Mouse (Mus musculus) CH12.LX (cell line): ENCODE data around the gene Alkal2. TPM values are rescaled to one million over a fixed set of nuclear protein-coding genes. Genes with fewer than 3 reads are reported as not detected.

Source experiments
- DNase-seq: peaks from one replicate; pipeline ENCODE4 v3.0.0-alpha.2; 2013; ENCODE audit errors: extremely low read depth
- H3K27ac ChIP-seq: 2 replicates; pipeline ENCODE4 v1.5.1; 2012; ENCODE audit warnings: low read depth, mild to moderate bottlenecking, control low read depth, moderate library complexity; ENCODE audit not compliant: insufficient read depth
- H3K27me3 ChIP-seq: replicated peaks from 2 replicates; pipeline ENCODE3; 2012; ENCODE audit warnings: inconsistent platforms
- H3K36me3 ChIP-seq, 2 experiments: replicated peaks in 1 of 2; 2 replicates each; pipeline versions ENCODE3 to v1.6.1; 2012; ENCODE audit warnings: inconsistent platforms in 1 of 2, low read length in 1 of 2, mild to moderate bottlenecking in 1 of 2, mixed read lengths in 1 of 2, moderate library complexity in 1 of 2; ENCODE audit not compliant: control insufficient read depth in 1 of 2, insufficient read depth in 1 of 2
- H3K4me1 ChIP-seq, 2 experiments: 2 replicates each; pipeline ENCODE4 v1.6.1; 2012; ENCODE audit warnings: inconsistent platforms in 1 of 2, moderate library complexity in 1 of 2; ENCODE audit not compliant: insufficient read depth in 2 of 2, control insufficient read depth in 1 of 2
- H3K4me2 ChIP-seq: 2 replicates; pipeline ENCODE4 v1.6.1; 2012; ENCODE audit warnings: low read depth, mild to moderate bottlenecking, control low read depth; ENCODE audit not compliant: poor library complexity, insufficient read depth, severe bottlenecking
- H3K4me3 ChIP-seq, 3 experiments: fragments of 150-350 bp in 1 of 3; sonication (generic) in 1 of 3; replicated peaks in 1 of 3; 2 replicates each; pipeline versions ENCODE3 to v1.5.1; 2011 to 2012; ENCODE audit warnings: low read depth in 2 of 3, low read length in 2 of 3, mild to moderate bottlenecking in 2 of 3, moderate library complexity in 2 of 3, control low read depth in 1 of 3, improper control_type of control experiment in 1 of 3, inconsistent platforms in 1 of 3, mixed read lengths in 1 of 3; ENCODE audit not compliant: poor library complexity in 1 of 3
- H3K79me2 ChIP-seq: replicated peaks from 2 replicates; pipeline ENCODE4 v1.6.1; 2012; ENCODE audit warnings: mild to moderate bottlenecking, moderate library complexity; ENCODE audit not compliant: control insufficient read depth, poor library complexity, insufficient read depth, severe bottlenecking; ENCODE audit errors: extremely low read depth
- H3K9ac ChIP-seq: 2 replicates; pipeline ENCODE4 v1.6.1; 2012; ENCODE audit warnings: low read depth, mild to moderate bottlenecking, control low read depth, moderate library complexity; ENCODE audit not compliant: insufficient read depth
- H3K9me3 ChIP-seq: replicated peaks from 2 replicates; pipeline ENCODE3; 2012; ENCODE audit warnings: low read length, inconsistent platforms, mixed read lengths
- BHLHE40 ChIP-seq: IDR thresholded peaks from 2 replicates; pipeline ENCODE4 v1.6.1; 2011; ENCODE audit warnings: mild to moderate bottlenecking, low read depth, low read length, improper control_type of control experiment
- ELF1 ChIP-seq: IDR thresholded peaks from 2 replicates; pipeline ENCODE4 v1.6.1; 2014; ENCODE audit warnings: low read depth, mild to moderate bottlenecking, inconsistent platforms, low read length, improper control_type of control experiment
- EP300 ChIP-seq: IDR thresholded peaks from 2 replicates; pipeline ENCODE4 v1.6.1; 2011; ENCODE audit warnings: low read length, improper control_type of control experiment
- GABPA ChIP-seq: IDR thresholded peaks from 2 replicates; pipeline ENCODE4 v1.6.1; 2012; ENCODE audit warnings: low read depth, low read length, improper control_type of control experiment, inconsistent platforms; ENCODE audit not compliant: insufficient replicate concordance
- HCFC1 ChIP-seq: IDR thresholded peaks from 2 replicates; pipeline ENCODE4 v1.6.1; 2012; ENCODE audit warnings: low read depth, mild to moderate bottlenecking, inconsistent platforms, low read length, improper control_type of control experiment
- IRF4 ChIP-seq: IDR thresholded peaks from 2 replicates; pipeline ENCODE4 v1.6.1; 2014; ENCODE audit warnings: low read depth, mild to moderate bottlenecking, inconsistent platforms, low read length, improper control_type of control experiment
- KAT2A ChIP-seq: IDR thresholded peaks from 2 replicates; pipeline ENCODE4 v1.6.1; 2012; ENCODE audit warnings: low read length, improper control_type of control experiment, inconsistent platforms; ENCODE audit not compliant: insufficient replicate concordance
- MAX ChIP-seq: IDR thresholded peaks from 2 replicates; pipeline ENCODE4 v1.6.1; 2011; ENCODE audit warnings: low read length, improper control_type of control experiment
- MXI1 ChIP-seq: IDR thresholded peaks from 2 replicates; pipeline ENCODE4 v1.6.1; 2011; ENCODE audit warnings: mild to moderate bottlenecking, low read depth, low read length, improper control_type of control experiment
- MYC ChIP-seq: IDR thresholded peaks from 2 replicates; pipeline ENCODE4 v1.6.1; 2011; ENCODE audit warnings: low read depth, mild to moderate bottlenecking, improper control_type of control experiment, low read length
- NRF1 ChIP-seq: IDR thresholded peaks from 2 replicates; pipeline ENCODE4 v1.6.1; 2014; ENCODE audit warnings: low read depth, mild to moderate bottlenecking, inconsistent platforms, low read length, improper control_type of control experiment, moderate library complexity
- POLR2A ChIP-seq: IDR thresholded peaks from 2 replicates; pipeline ENCODE4 v1.6.1; 2011; ENCODE audit warnings: low read depth, mild to moderate bottlenecking, improper control_type of control experiment, low read length
- POLR2AphosphoS2 ChIP-seq: IDR thresholded peaks from 2 replicates; pipeline ENCODE4 v1.6.1; 2011; ENCODE audit warnings: low read depth, low read length, improper control_type of control experiment
- RAD21 ChIP-seq: IDR thresholded peaks from 2 replicates; pipeline ENCODE4 v1.6.1; 2011; ENCODE audit warnings: low read depth, mild to moderate bottlenecking, low read length, improper control_type of control experiment, moderate library complexity
- SMC3 ChIP-seq: IDR thresholded peaks from 2 replicates; pipeline ENCODE4 v1.6.1; 2011; ENCODE audit warnings: low read depth, low read length, improper control_type of control experiment
- TCF12 ChIP-seq: IDR thresholded peaks from 2 replicates; pipeline ENCODE4 v1.6.1; 2014; ENCODE audit warnings: low read depth, mild to moderate bottlenecking, inconsistent platforms, low read length, improper control_type of control experiment
- UBTF ChIP-seq: IDR thresholded peaks from 2 replicates; pipeline ENCODE4 v1.6.1; 2012; ENCODE audit warnings: low read depth, mild to moderate bottlenecking, inconsistent platforms, low read length, improper control_type of control experiment, moderate library complexity
- USF1 ChIP-seq: IDR thresholded peaks from 2 replicates; pipeline ENCODE4 v1.6.1; 2014; ENCODE audit warnings: low read depth, mild to moderate bottlenecking, inconsistent platforms, low read length, improper control_type of control experiment
- USF2 ChIP-seq: conservative IDR thresholded peaks from 2 replicates; pipeline ENCODE4 v1.6.1; 2011; ENCODE audit warnings: low read depth, low read length, improper control_type of control experiment
- dilution Hi-C: fragments of 300-500 bp; cut with MboI; formaldehyde crosslinking; loops from 2 replicates; pipeline ENCODE4 v1.14.3; 2020; ENCODE audit warnings: low sequenced_read_pairs; ENCODE audit not compliant: extremely low pct_unique_long_range_greater_than_20kb, extremely low pct_ligation_motif_present
- in situ Hi-C: fragments of 300-500 bp; cut with MboI; formaldehyde crosslinking; loops from 3 replicates; pipeline ENCODE4 v1.14.3; 2019; ENCODE audit warnings: low sequenced_read_pairs, low pct_ligation_motif_present, low pct_unique_long_range_greater_than_20kb, mixed read lengths
- polyA plus RNA-seq: library from polyadenylated mRNA; unstranded; fragments of >175 nt; gene quantifications from 2 replicates; pipeline ENCODE4 v1.2.1, GENCODE M21; 2012; ENCODE audit warnings: low read depth; ENCODE audit not compliant: insufficient read length
- total RNA-seq, 2 experiments: library from RNA; depleted of rRNA; stranded (reverse); fragments of 300-350 nt in 1 of 2; fragments of >200 nt in 1 of 2; gene quantifications; 2 replicates each; pipeline ENCODE4 v1.2.3; 2012 to 2014

Gene Alkal2
- total and polyA plus RNA-seq, 3 experiments, result not detected

DNA sequence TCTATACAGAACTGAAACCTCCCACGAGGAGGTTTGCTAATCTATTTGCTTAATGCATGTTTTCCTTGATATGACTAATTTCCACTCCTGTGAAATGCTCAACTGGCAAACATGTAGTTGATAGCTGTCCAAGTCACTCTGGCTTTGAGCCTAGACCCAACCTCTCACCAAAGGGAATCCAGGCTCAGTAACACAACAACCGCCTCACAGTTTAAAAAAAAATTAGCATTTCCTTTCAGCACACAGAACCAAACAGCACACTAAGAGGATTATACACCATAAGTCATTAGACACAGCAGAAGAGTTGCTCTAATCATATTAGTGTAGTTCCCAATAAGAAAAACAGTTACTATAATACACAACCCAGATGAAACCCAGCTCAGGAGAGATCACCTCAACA, 33.2 kb upstream of the Alkal2 start:
- H3K4me3 ChIP-seq, result no peak overlapping the region
- dilution Hi-C loops (no loop called here), in situ Hi-C loops (no loop called here)
- no peak overlapping the region for H3K9ac ChIP-seq
- no peak overlapping the region for H3K4me2 ChIP-seq
- H3K27ac ChIP-seq, result no peak overlapping the region
- DNase-seq, result no peak
- no peaks in the 10 kb centered on the region for H3K27me3 ChIP-seq
- no peaks in the 10 kb centered on the region for H3K36me3 ChIP-seq
- TF ChIP-seq KAT2A, result no peak
- no peak for TF ChIP-seq MAX
- no peak for TF ChIP-seq HCFC1
- no peak for TF ChIP-seq SMC3
- no peak for TF ChIP-seq RAD21
- TF ChIP-seq USF2, result no peak
- TF ChIP-seq EP300, result no peak
- TF ChIP-seq USF1, result no peak
- TF ChIP-seq TCF12, result no peak
- no peak for TF ChIP-seq MXI1
- TF ChIP-seq IRF4, result no peak
- TF ChIP-seq POLR2AphosphoS2, result no peak
- no peak for TF ChIP-seq NRF1
- no peak for TF ChIP-seq UBTF
- H3K4me1 ChIP-seq, result no peaks in the 10 kb centered on the region
- no peaks in the 10 kb centered on the region for H3K9me3 ChIP-seq
- no peaks in the 10 kb centered on the region for H3K79me2 ChIP-seq

GRCm38 (mm10) chr12:30851871-30852270, 32.3 kb upstream of the Alkal2 start:
- Histone ChIP-seq H3K4me3 (no peak overlapping the region), H3K36me3 (no peaks in the 10 kb centered on the region), H3K79me2 (no peaks in the 10 kb centered on the region), H3K4me2 (no peak overlapping the region), H3K4me1 (0 out of 4 replicates have a peak, but pooled peaks cover 0 to 2% of the 10 kb centered on the region in 2 experiments), H3K27me3 (no peaks in the 10 kb centered on the region), H3K9ac (no peak overlapping the region), H3K27ac (no peak overlapping the region), H3K9me3 (no peaks in the 10 kb centered on the region)
- in situ Hi-C loops (no loop called here), dilution Hi-C loops (no loop called here)
- no peak for DNase-seq
- TF ChIP-seq SMC3 (no peak), BHLHE40 (no peak), GABPA (no peak), POLR2A (no peak), EP300 (no peak), USF2 (no peak), ELF1 (no peak), TCF12 (no peak), MYC (no peak)
